Mouse (Mus musculus) liver, postnatal 0 days (tissue): ENCODE results near the gene Krtap9-3. TPM values are rescaled to one million over a fixed set of nuclear protein-coding genes. Genes with fewer than 3 reads are reported as not detected.

Experiments used
- ATAC-seq: fragments of 200-750 bp; cut with Nextera tagmentation; 2 replicates; pipeline ENCODE4 v1.8.0; 2017; ENCODE audit warnings: mild to moderate bottlenecking, moderate library complexity
- DNase-seq: peaks from one replicate; pipeline ENCODE4 v3.0.0-alpha.2; 2016
- H3K27ac ChIP-seq: fragments of 300-500 bp; sonication (generic); 2 replicates; pipeline ENCODE4 v1.5.1; 2014; ENCODE audit warnings: antibody characterized with exemption, moderate library complexity, mild to moderate bottlenecking, low read depth
- H3K27me3 ChIP-seq: fragments of 300-500 bp; sonication (generic); 2 replicates; pipeline ENCODE4 v1.6.1; 2014; ENCODE audit warnings: low read length, control low read depth, mixed read lengths; ENCODE audit not compliant: insufficient read depth
- H3K36me3 ChIP-seq: fragments of 300-500 bp; sonication (generic); replicated peaks from 2 replicates; pipeline ENCODE4 v1.6.1; 2014; ENCODE audit warnings: mild to moderate bottlenecking, control low read depth, low read length, moderate library complexity, mixed read lengths; ENCODE audit not compliant: insufficient read depth
- H3K4me1 ChIP-seq: fragments of 300-500 bp; sonication (generic); 2 replicates; pipeline ENCODE4 v1.6.1; 2014; ENCODE audit warnings: antibody characterized with exemption, mild to moderate bottlenecking, control low read depth; ENCODE audit not compliant: insufficient read depth
- H3K4me2 ChIP-seq: fragments of 300-500 bp; sonication (generic); 2 replicates; pipeline ENCODE4 v1.6.1; 2014; ENCODE audit warnings: low read depth, mild to moderate bottlenecking, low read length, moderate library complexity, mixed read lengths
- H3K4me3 ChIP-seq: fragments of 300-500 bp; sonication (generic); 2 replicates; pipeline ENCODE4 v1.5.1; 2014; ENCODE audit warnings: low read depth, low read length
- H3K9ac ChIP-seq: fragments of 300-500 bp; sonication (generic); replicated peaks from 2 replicates; pipeline ENCODE4 v1.6.1; 2014; ENCODE audit warnings: mild to moderate bottlenecking, moderate library complexity
- H3K9me3 ChIP-seq: fragments of 300-500 bp; sonication (generic); 2 replicates; pipeline ENCODE4 v1.6.1; 2016; ENCODE audit warnings: mild to moderate bottlenecking, control low read depth, low read length, mixed read lengths
- CTCF ChIP-seq: sonication (generic); IDR thresholded peaks from 2 replicates; pipeline ENCODE4 v1.5.1; 2016; ENCODE audit warnings: antibody characterized with exemption, low read depth
- EP300 ChIP-seq: IDR thresholded peaks from 2 replicates; pipeline ENCODE4 v1.6.1; 2016; ENCODE audit warnings: antibody characterized with exemption, low read depth, mild to moderate bottlenecking
- WGBS: fragments of 180-500 bp; shearing (Covaris S2); extraction: QIAGEN DNeasy Blood & Tissue Kit; methylation state at CpG from one replicate; pipeline ENCODE4 v1.1.7; 2014; ENCODE audit not compliant: insufficient replicate concordance; 5-methylcytosine and 5-hydroxymethylcytosine counted together
- polyA plus RNA-seq: library from polyadenylated mRNA; unstranded; fragments of >200 nt; fragmentation: Nextera tagmentation; extraction: Ambion mirVana; gene quantifications from 2 replicates; pipeline ENCODE4 v1.2.1, GENCODE M21; 2015

Krtap9-3 gene
- polyA plus RNA-seq, 1 experiment from 2014 or later = not detected

GRCm38 (mm10) chr11:99556753-99557152 lies 41.2 kb downstream of the Krtap9-3 start, which contains the start of gene Krtap3-2:
Gene Krtap3-2 (minus strand): TSS chr11:99556853.
- Histone ChIP-seq H3K4me1 (no peaks in the 10 kb centered on the region), H3K27ac (no peak within 1 kb of the TSS), H3K4me3 (no peak within 1 kb of the TSS), H3K27me3 (no peaks in the 10 kb centered on the region), H3K9ac (no peak within 1 kb of the TSS), H3K9me3 (no peaks in the 10 kb centered on the region), H3K36me3 (no peaks in the 10 kb centered on the region), H3K4me2 (no peak within 1 kb of the TSS)
- ATAC-seq (no peak), DNase-seq (no peak)
- TF ChIP-seq EP300 (no peak), CTCF (no peak)
- 71% methylated on average over 2 of the region's 2 CpGs for WGBS

DNA sequence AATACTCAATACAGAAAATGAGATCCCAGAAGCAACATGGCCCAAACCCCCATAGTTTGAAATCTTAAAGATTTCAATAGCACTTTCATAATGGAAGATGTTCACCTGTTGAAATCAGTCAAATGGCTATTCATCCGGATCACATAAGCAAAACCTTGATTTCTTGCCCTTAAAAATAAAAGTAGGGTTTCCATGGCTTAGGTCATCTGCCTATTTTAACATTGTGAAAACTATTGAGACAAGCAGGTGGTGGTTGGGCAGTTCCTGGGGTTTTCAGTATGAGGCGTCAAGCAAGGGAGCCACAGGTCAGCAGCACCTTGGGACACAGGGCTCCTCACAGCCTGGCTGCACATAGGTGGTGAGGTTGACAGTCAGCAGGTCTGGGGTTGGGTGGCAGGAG lies 41.7 kb downstream of the Krtap9-3 start:
- ATAC-seq (no peak), DNase-seq (no peak)
- Histone ChIP-seq H3K4me3 (no peak overlapping the region), H3K9me3 (no peaks in the 10 kb centered on the region), H3K9ac (no peak overlapping the region), H3K4me2 (no peak overlapping the region), H3K4me1 (no peaks in the 10 kb centered on the region), H3K27ac (no peak overlapping the region), H3K27me3 (no peaks in the 10 kb centered on the region), H3K36me3 (no peaks in the 10 kb centered on the region)
- no peak for TF ChIP-seq CTCF
- TF ChIP-seq EP300 = no peak
- WGBS = 64% methylated on average over 2 of the region's 2 CpGs

DNA sequence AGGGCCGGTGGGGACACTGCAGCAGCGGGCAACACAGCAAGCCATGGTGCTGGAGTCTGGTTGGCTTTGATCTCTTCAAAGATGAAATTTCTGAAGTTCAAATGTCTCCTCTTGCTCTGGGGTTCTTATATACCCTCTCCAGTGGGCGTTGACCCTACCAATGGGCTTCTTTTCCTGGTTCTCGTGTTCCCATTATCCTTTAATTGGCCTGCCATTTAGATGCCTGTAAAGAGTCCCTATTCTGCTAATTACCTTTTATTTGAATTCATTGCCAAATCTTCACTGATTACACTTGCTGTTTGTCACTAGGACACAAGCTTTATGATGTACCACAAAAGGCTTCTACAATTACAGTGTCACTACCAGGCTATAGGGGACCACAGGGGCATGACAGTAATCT lies 47.1 kb downstream of the Krtap9-3 start, which contains the start of gene Krtap3-3:
Krtap3-3 (minus strand) TSS at position 101 of the 400 bp plus-strand sequence.
- Histone ChIP-seq H3K27me3 (no peaks in the 10 kb centered on the region), H3K4me3 (no peak within 1 kb of the TSS), H3K27ac (no peak within 1 kb of the TSS), H3K4me2 (no peak within 1 kb of the TSS), H3K9me3 (no peaks in the 10 kb centered on the region), H3K36me3 (no peaks in the 10 kb centered on the region), H3K9ac (no peak within 1 kb of the TSS), H3K4me1 (no peaks in the 10 kb centered on the region)
- WGBS = 48% methylated on average over 4 of the region's 4 CpGs
- TF ChIP-seq CTCF (no peak), EP300 (no peak)
- DNase-seq = no peak
- no peak for ATAC-seq

DNA sequence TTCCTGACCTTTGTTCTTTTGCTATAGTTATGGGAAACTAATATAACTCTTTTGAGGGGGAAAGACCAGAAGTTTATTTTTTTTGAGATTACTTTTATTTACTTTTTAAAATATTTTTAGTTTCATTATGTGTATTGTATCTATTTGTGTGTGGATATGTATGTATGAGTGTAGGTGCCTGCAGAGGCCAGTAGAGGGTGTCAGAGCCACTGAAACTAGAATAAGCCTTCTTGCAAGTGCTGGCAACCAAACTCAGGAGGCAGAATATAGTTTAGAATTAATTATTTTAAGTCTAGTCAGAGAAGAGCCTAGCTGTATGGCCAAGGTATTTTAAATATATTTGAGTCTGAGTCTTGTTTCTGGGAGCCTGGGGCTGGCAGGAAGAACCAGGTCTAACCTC lies 50.0 kb downstream of the Krtap9-3 start:
- Histone ChIP-seq H3K4me2 (no peak overlapping the region), H3K27ac (no peak overlapping the region), H3K36me3 (no peaks in the 10 kb centered on the region), H3K4me3 (no peak overlapping the region), H3K27me3 (no peaks in the 10 kb centered on the region), H3K9ac (no peak overlapping the region), H3K4me1 (no peaks in the 10 kb centered on the region), H3K9me3 (no peaks in the 10 kb centered on the region)
- DNase-seq (no peak), ATAC-seq (no peak)
- no peak for TF ChIP-seq EP300
- TF ChIP-seq CTCF = no peak

Other genes with a start within 250 kb of the Krtap9-3 start
- gene Krt27, start 247.0 kb downstream of the Krtap9-3 start, polyA plus RNA-seq = not detected in 2 replicates
- not detected in 2 replicates for gene Krt28, start 223.2 kb downstream of the Krtap9-3 start, polyA plus RNA-seq
- gene Krt10, start 208.7 kb downstream of the Krtap9-3 start, polyA plus RNA-seq = 6.3 and 7.0 TPM in 2 replicates
- gene Krt12, start 175.8 kb downstream of the Krtap9-3 start, polyA plus RNA-seq = not detected in 2 replicates
- gene Krt20, start 160.0 kb downstream of the Krtap9-3 start, polyA plus RNA-seq = 13.3 and 14.5 TPM in 2 replicates
- gene Krt23, start 105.0 kb downstream of the Krtap9-3 start, polyA plus RNA-seq = 15.7 and 16.5 TPM in 2 replicates
- gene Krt39, start 76.8 kb downstream of the Krtap9-3 start, polyA plus RNA-seq = not detected in 2 replicates
- gene Krt40, start 54.9 kb downstream of the Krtap9-3 start, polyA plus RNA-seq = not detected in 2 replicates
- gene Krtap3-3, start 47.2 kb downstream of the Krtap9-3 start, polyA plus RNA-seq = not detected in 2 replicates
- gene Krtap3-2, start 41.3 kb downstream of the Krtap9-3 start, polyA plus RNA-seq = not detected in 2 replicates
- not detected in 2 replicates for gene Gm11939, start 38.6 kb downstream of the Krtap9-3 start, polyA plus RNA-seq
- gene Krtap3-1, start 31.5 kb downstream of the Krtap9-3 start, polyA plus RNA-seq = not detected in 2 replicates
- not detected in 2 replicates for gene Krtap1-5, start 17.1 kb downstream of the Krtap9-3 start, polyA plus RNA-seq
- gene Krtap1-4, start 14.5 kb downstream of the Krtap9-3 start, polyA plus RNA-seq = not detected in 2 replicates
- gene Krtap1-3, start 6.8 kb downstream of the Krtap9-3 start, polyA plus RNA-seq = not detected in 2 replicates
- gene Gm11938, start 5.2 kb upstream of the Krtap9-3 start, polyA plus RNA-seq = not detected in 2 replicates
- gene Gm11937, start 12.1 kb upstream of the Krtap9-3 start, polyA plus RNA-seq = not detected in 2 replicates
- gene Krtap2-4, start 16.7 kb upstream of the Krtap9-3 start, polyA plus RNA-seq = not detected in 2 replicates
- not detected in 2 replicates for gene Gm11562, start 22.3 kb upstream of the Krtap9-3 start, polyA plus RNA-seq
- gene Krtap4-1, start 30.1 kb upstream of the Krtap9-3 start, polyA plus RNA-seq = not detected in 2 replicates
- not detected in 2 replicates for gene Krtap4-2, start 37.0 kb upstream of the Krtap9-3 start, polyA plus RNA-seq
- gene Krtap4-7, start 46.0 kb upstream of the Krtap9-3 start, polyA plus RNA-seq = not detected in 2 replicates
- gene Gm11555, start 52.1 kb upstream of the Krtap9-3 start, polyA plus RNA-seq = not detected in 2 replicates
- gene Gm11563, start 60.9 kb upstream of the Krtap9-3 start, polyA plus RNA-seq = not detected in 2 replicates
- not detected in 2 replicates for gene Krtap4-6, start 67.9 kb upstream of the Krtap9-3 start, polyA plus RNA-seq
- not detected in 2 replicates for gene Gm14190, start 92.6 kb upstream of the Krtap9-3 start, polyA plus RNA-seq
- gene Gm14180, start 136.2 kb upstream of the Krtap9-3 start, polyA plus RNA-seq = not detected in 2 replicates
- gene Gm11595, start 174.8 kb upstream of the Krtap9-3 start, polyA plus RNA-seq = not detected in 2 replicates
- not detected in 2 replicates for gene Krtap4-8, start 182.6 kb upstream of the Krtap9-3 start, polyA plus RNA-seq
- gene Krtap4-9, start 187.1 kb upstream of the Krtap9-3 start, polyA plus RNA-seq = not detected in 2 replicates
- not detected in 2 replicates for gene Gm11596, start 195.4 kb upstream of the Krtap9-3 start, polyA plus RNA-seq
- gene Gm11569, start 200.8 kb upstream of the Krtap9-3 start, polyA plus RNA-seq = not detected in 2 replicates
- gene Gm11554, start 206.3 kb upstream of the Krtap9-3 start, polyA plus RNA-seq = not detected in 2 replicates
- gene Krtap4-13, start 211.8 kb upstream of the Krtap9-3 start, polyA plus RNA-seq = not detected in 2 replicates
- gene Gm11564, start 217.6 kb upstream of the Krtap9-3 start, polyA plus RNA-seq = not detected in 2 replicates
- not detected in 2 replicates for gene 2300003K06Rik, start 240.0 kb upstream of the Krtap9-3 start, polyA plus RNA-seq